Mouse (Mus musculus) limb, embryonic 14.5 days (tissue): ENCODE results near the gene Mfsd7a. TPM values are rescaled to one million over a fixed set of nuclear protein-coding genes. Genes with fewer than 3 reads are reported as not detected.
"Not testable (repeated sequence)": the region's sequence is repeated elsewhere in the genome, so short reads cannot be mapped to it uniquely, and the experiment has no call there.

Experiments
- ATAC-seq: fragments of 200-750 bp; cut with Nextera tagmentation; 2 replicates; pipeline ENCODE4 v1.8.0; 2017; ENCODE audit warnings: low read depth, moderate number of reproducible peaks, moderate TSS enrichment; ENCODE audit not compliant: low FRiP score
- DNase-seq: peaks from one replicate; pipeline ENCODE4 v3.0.0-alpha.2; 2015; ENCODE audit warnings: low spot score
- H3K27ac ChIP-seq: fragments of 300-500 bp; sonication (generic); replicated peaks from 2 replicates; pipeline ENCODE4 v1.5.1; 2014; ENCODE audit warnings: low read depth, mild to moderate bottlenecking, low read length, moderate library complexity, mixed read lengths
- H3K27me3 ChIP-seq: fragments of 300-500 bp; sonication (generic); 2 replicates; pipeline ENCODE4 v1.6.1; 2014; ENCODE audit warnings: low read length, mixed read lengths; ENCODE audit not compliant: control insufficient read depth, insufficient read depth
- H3K36me3 ChIP-seq: fragments of 300-500 bp; sonication (generic); 2 replicates; pipeline ENCODE4 v1.6.1; 2014; ENCODE audit warnings: mild to moderate bottlenecking, low read length, moderate library complexity, mixed read lengths; ENCODE audit not compliant: control insufficient read depth, insufficient read depth
- H3K4me1 ChIP-seq: fragments of 300-500 bp; sonication (generic); 2 replicates; pipeline ENCODE4 v1.6.1; 2014; ENCODE audit warnings: antibody characterized with exemption, low read length, mixed read lengths; ENCODE audit not compliant: control insufficient read depth, insufficient read depth
- H3K4me2 ChIP-seq: fragments of 300-500 bp; sonication (generic); replicated peaks from 2 replicates; pipeline ENCODE4 v1.6.1; 2014; ENCODE audit warnings: low read depth, mild to moderate bottlenecking, low read length, moderate library complexity; ENCODE audit not compliant: severe bottlenecking
- H3K4me3 ChIP-seq: fragments of 300-500 bp; sonication (generic); replicated peaks from 2 replicates; pipeline ENCODE4 v1.5.1; 2014; ENCODE audit warnings: low read length
- H3K9ac ChIP-seq: fragments of 300-500 bp; sonication (generic); 2 replicates; pipeline ENCODE4 v1.6.1; 2014; ENCODE audit warnings: mild to moderate bottlenecking, low read depth, low read length, moderate library complexity; ENCODE audit not compliant: severe bottlenecking
- H3K9me3 ChIP-seq: fragments of 300-500 bp; sonication (generic); 2 replicates; pipeline ENCODE4 v1.6.1; 2016; ENCODE audit warnings: low read length; ENCODE audit not compliant: control insufficient read depth
- POLR2A ChIP-seq: fragments of 200-500 bp; IDR thresholded peaks from 2 replicates; pipeline ENCODE4 v1.8.0; 2012; ENCODE audit warnings: inconsistent platforms, mild to moderate bottlenecking, moderate library complexity, borderline replicate concordance; ENCODE audit not compliant: insufficient read depth, insufficient read length; ENCODE audit errors: extremely low read depth
- WGBS: fragments of 180-500 bp; shearing (Covaris S2); extraction: QIAGEN DNeasy Blood & Tissue Kit; methylation state at CpG from one replicate; pipeline ENCODE4 v1.1.7; 2014; 5-methylcytosine and 5-hydroxymethylcytosine counted together
- polyA plus RNA-seq, 2 experiments: library from polyadenylated mRNA; depleted of rRNA in 1 of 2; stranded (reverse) in 1 of 2; unstranded in 1 of 2; fragments of >200 nt; fragmentation: Nextera tagmentation in 1 of 2; extraction: Ambion mirVana in 1 of 2; gene quantifications; 2 replicates each; pipeline versions ENCODE4 v1.2.1 to v1.2.3; 2012 to 2014

Gene Mfsd7a
- 2.5 and 2.7 TPM in 2 replicates for polyA plus RNA-seq (2012; rRNA removed)
- polyA plus RNA-seq (2014; fragmentation: Nextera tagmentation; extraction: Ambion mirVana) = 0.14 TPM in 1 of 2 replicates, not detected in the other

- Histone ChIP-seq H3K27ac (no peak within 1 kb of the TSS), H3K36me3 (no peaks in the 10 kb centered on the region), H3K9ac (peak within 1 kb of the TSS; percentile 46), H3K27me3 (no peaks in the 10 kb centered on the region), H3K9me3 (no peaks in the 10 kb centered on the region), H3K4me2 (peak within 1 kb of the TSS; percentile 68), H3K4me3 (peak within 1 kb of the TSS; percentile 38), H3K4me1 (peaks cover 4% of the 10 kb centered on the region; the same call in 1 of the 2 replicates)
- DNase-seq (peak; percentile 64), ATAC-seq (peak; percentile 87)
- no peak for TF ChIP-seq POLR2A
- 16% methylated on average over 24 of the region's 24 CpGs for WGBS
These were observed at the start of gene Mfsd7a for GRCm38 (mm10) chr5:108448785-108449668. Gene Mfsd7a (minus strand): TSS chr5:108448891.

- WGBS = 91% methylated on average over 4 of the region's 5 CpGs
- H3K9me3 ChIP-seq, H3K27ac ChIP-seq, H3K27me3 ChIP-seq, H3K9ac ChIP-seq, DNase-seq, H3K4me1 ChIP-seq, H3K4me3 ChIP-seq, H3K4me2 ChIP-seq, ATAC-seq: not testable (repeated sequence)
- H3K36me3 ChIP-seq = peaks cover 81% of the 10 kb centered on the region
These were observed 37.5 kb upstream of the Mfsd7a start for GRCm38 (mm10) chr5:108486148-108486547.

- ATAC-seq (no peak), DNase-seq (no peak)
- TF ChIP-seq POLR2A = no peak
- Histone ChIP-seq H3K27me3 (no peaks in the 10 kb centered on the region), H3K9ac (no peak overlapping the region), H3K4me2 (no peak overlapping the region), H3K9me3 (no peaks in the 10 kb centered on the region), H3K36me3 (peaks cover 73% of the 10 kb centered on the region), H3K4me1 (no peaks in the 10 kb centered on the region), H3K27ac (no peak overlapping the region), H3K4me3 (no peak overlapping the region)
- WGBS = 92% methylated on average over 2 of the region's 2 CpGs
These were observed 36.5 kb upstream of the Mfsd7a start for GRCm38 (mm10) chr5:108485239-108485638.

GRCm38 (mm10) chr5:108483006-108483405, 34.3 kb upstream of the Mfsd7a start:
- no peak for TF ChIP-seq POLR2A
- ATAC-seq (no peak), DNase-seq (no peak)
- Histone ChIP-seq H3K27ac (no peak overlapping the region), H3K36me3 (peaks cover 64% of the 10 kb centered on the region), H3K4me1 (no peaks in the 10 kb centered on the region), H3K4me3 (no peak overlapping the region), H3K27me3 (no peaks in the 10 kb centered on the region), H3K9ac (no peak overlapping the region), H3K4me2 (no peak overlapping the region), H3K9me3 (no peaks in the 10 kb centered on the region)
- whole genome bisulfite sequencing = 91% methylated on average over 6 of the region's 6 CpGs

- ATAC-seq = no peak
These were observed 27.3 kb upstream of the Mfsd7a start for GRCm38 (mm10) chr5:108475977-108476376.

More at GRCm38 (mm10) chr5:108475977-108476376, 27.3 kb upstream of the Mfsd7a start:
- Histone ChIP-seq H3K4me3 (no peak overlapping the region), H3K27ac (no peak overlapping the region), H3K9me3 (no peaks in the 10 kb centered on the region), H3K9ac (no peak overlapping the region), H3K36me3 (peaks cover 74% of the 10 kb centered on the region), H3K4me2 (no peak overlapping the region), H3K27me3 (no peaks in the 10 kb centered on the region), H3K4me1 (no peaks in the 10 kb centered on the region)
- no peak for TF ChIP-seq POLR2A
- 92% methylated on average over 3 of the region's 3 CpGs for WGBS
- DNase-seq = no peak
